Mouse (Mus musculus) forebrain, embryonic 12.5 days (tissue): ENCODE data around the gene Zfp142. TPM values are rescaled to one million over a fixed set of nuclear protein-coding genes. Genes with fewer than 3 reads are reported as not detected.

Experiments
- ATAC-seq: fragments of 200-750 bp; cut with Nextera tagmentation; 2 replicates; pipeline ENCODE4 v1.8.0; 2017; ENCODE audit warnings: moderate TSS enrichment; ENCODE audit not compliant: low FRiP score
- H3K27ac ChIP-seq: fragments of 300-500 bp; sonication (generic); 2 replicates; pipeline ENCODE4 v1.5.1; 2016; ENCODE audit warnings: mild to moderate bottlenecking
- H3K27me3 ChIP-seq: fragments of 300-500 bp; sonication (generic); 2 replicates; pipeline ENCODE4 v1.6.1; 2016; ENCODE audit warnings: mild to moderate bottlenecking
- H3K36me3 ChIP-seq: fragments of 300-500 bp; sonication (generic); replicated peaks from 2 replicates; pipeline ENCODE4 v1.6.1; 2016; ENCODE audit warnings: mild to moderate bottlenecking
- H3K4me1 ChIP-seq: fragments of 300-500 bp; sonication (generic); 2 replicates; pipeline ENCODE4 v1.6.1; 2016
- H3K4me2 ChIP-seq: fragments of 300-500 bp; sonication (generic); 2 replicates; pipeline ENCODE4 v1.6.1; 2016; ENCODE audit warnings: mild to moderate bottlenecking, moderate library complexity
- H3K4me3 ChIP-seq: fragments of 300-500 bp; sonication (generic); replicated peaks from 2 replicates; pipeline ENCODE4 v1.5.1; 2016; ENCODE audit warnings: mild to moderate bottlenecking
- H3K9ac ChIP-seq: fragments of 300-500 bp; sonication (generic); 2 replicates; pipeline ENCODE4 v1.6.1; 2016; ENCODE audit warnings: mild to moderate bottlenecking
- H3K9me3 ChIP-seq: fragments of 300-500 bp; sonication (generic); 2 replicates; pipeline ENCODE4 v1.6.1; 2016
- WGBS: fragments of 180-500 bp; shearing (Covaris S2); methylation state at CpG from one replicate; pipeline ENCODE4 v1.1.7; 2016; 5-methylcytosine and 5-hydroxymethylcytosine counted together
- microRNA-seq: library from miRNA; unstranded; fragments of <30 nt; microRNA quantifications from one replicate; pipeline ENCODE4, GENCODE M21; 2017
- polyA plus RNA-seq: library from polyadenylated mRNA; unstranded; fragments of >200 nt; fragmentation: Nextera tagmentation; extraction: Ambion mirVana; gene quantifications from 2 replicates; pipeline ENCODE4 v1.2.1, GENCODE M21; 2016

Gene Zfp142
- polyA plus RNA-seq, 1 experiment from 2014 or later, result 10.6 TPM

- WGBS, result 92% methylated on average over 29 of the region's 29 CpGs
- no peak for ATAC-seq
- Histone ChIP-seq H3K9me3 (no peaks in the 10 kb centered on the region), H3K4me1 (no peaks in the 10 kb centered on the region), H3K27ac (no peak overlapping the region), H3K36me3 (peaks cover 90% of the 10 kb centered on the region), H3K9ac (no peak overlapping the region), H3K4me3 (no peak overlapping the region), H3K4me2 (no peak overlapping the region), H3K27me3 (no peaks in the 10 kb centered on the region)
Measured at GRCm38 (mm10) chr1:74569739-74570719, 18.0 kb downstream of the Zfp142 start.

DNA sequence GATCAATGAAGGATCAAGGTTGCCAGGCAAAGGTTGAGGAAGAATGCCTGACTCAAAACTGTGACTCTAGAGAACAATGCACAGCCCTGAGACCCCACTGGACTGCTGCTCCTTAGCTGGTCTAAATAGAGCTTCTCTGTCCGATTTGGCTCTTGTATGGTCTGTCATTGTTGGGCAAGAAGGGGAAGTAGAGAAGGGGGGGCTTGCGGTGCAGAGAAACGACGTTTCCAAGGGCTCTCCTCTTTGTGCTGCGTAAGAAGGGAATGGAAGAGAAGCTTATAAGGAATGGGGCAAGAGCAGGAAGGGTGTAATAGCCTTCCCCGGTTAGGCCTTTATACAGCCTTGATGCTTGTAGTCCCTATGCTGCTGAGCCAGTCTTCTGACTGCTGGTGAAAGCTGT, 22.2 kb downstream of the Zfp142 start:
- Histone ChIP-seq H3K27me3 (no peaks in the 10 kb centered on the region), H3K36me3 (peaks cover 68% of the 10 kb centered on the region), H3K9ac (no peak overlapping the region), H3K4me2 (no peak overlapping the region), H3K27ac (no peak overlapping the region), H3K4me3 (no peak overlapping the region), H3K9me3 (no peaks in the 10 kb centered on the region), H3K4me1 (no peaks in the 10 kb centered on the region)
- no peak for ATAC-seq
- 83% methylated on average over 6 of the region's 6 CpGs for whole genome bisulfite sequencing

GRCm38 (mm10) chr1:74559061-74559460, 29.0 kb downstream of the Zfp142 start:
- WGBS, result 90% methylated on average over 5 of the region's 5 CpGs

DNA sequence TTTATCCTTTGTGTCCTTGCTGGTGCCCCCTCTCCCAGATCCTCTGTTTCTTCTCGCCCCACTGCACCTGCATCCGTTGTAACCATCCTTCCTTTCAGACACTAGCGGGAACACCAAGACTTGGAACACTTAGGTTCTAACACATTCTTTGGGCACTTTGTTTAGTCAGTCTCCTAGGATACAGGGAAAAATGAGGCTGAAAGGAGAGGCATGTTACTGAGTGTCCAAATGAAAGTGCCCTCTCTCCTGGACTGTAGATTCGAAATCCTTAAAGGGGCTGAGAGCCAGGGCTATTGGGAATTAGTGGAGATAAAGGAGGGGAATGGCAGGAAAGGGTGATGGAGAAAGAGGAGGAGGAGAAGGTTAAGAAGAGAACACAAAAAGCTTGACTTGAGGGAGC, 43.9 kb downstream of the Zfp142 start, which contains the start of gene Usp37:
TSS of gene Usp37 (minus strand) at position 101 of the 400 bp plus-strand sequence.
- H3K9ac ChIP-seq, result 0 out of 2 replicates have a peak within 1 kb of the TSS, but pooled peaks have one; percentile 40
- H3K27ac ChIP-seq, result no peak within 1 kb of the TSS
- no peaks in the 10 kb centered on the region for H3K27me3 ChIP-seq
- H3K9me3 ChIP-seq, result no peaks in the 10 kb centered on the region
- no peak within 1 kb of the TSS for H3K4me2 ChIP-seq
- H3K36me3 ChIP-seq, result no peaks in the 10 kb centered on the region
- no peak for ATAC-seq
- no peak within 1 kb of the TSS for H3K4me3 ChIP-seq
- H3K4me1 ChIP-seq, result peaks cover 17% of the 10 kb centered on the region
- WGBS, result 44% methylated on average over 4 of the region's 4 CpGs

More at GRCm38 (mm10) chr1:74559061-74559460, 29.0 kb downstream of the Zfp142 start:
- no peak for ATAC-seq
- Histone ChIP-seq H3K9ac (no peak overlapping the region), H3K4me1 (no peaks in the 10 kb centered on the region), H3K9me3 (no peaks in the 10 kb centered on the region), H3K4me3 (no peak overlapping the region), H3K4me2 (no peak overlapping the region), H3K27me3 (no peaks in the 10 kb centered on the region), H3K27ac (no peak overlapping the region), H3K36me3 (peaks cover 7% of the 10 kb centered on the region; the same call in 1 of the 2 replicates)

DNA sequence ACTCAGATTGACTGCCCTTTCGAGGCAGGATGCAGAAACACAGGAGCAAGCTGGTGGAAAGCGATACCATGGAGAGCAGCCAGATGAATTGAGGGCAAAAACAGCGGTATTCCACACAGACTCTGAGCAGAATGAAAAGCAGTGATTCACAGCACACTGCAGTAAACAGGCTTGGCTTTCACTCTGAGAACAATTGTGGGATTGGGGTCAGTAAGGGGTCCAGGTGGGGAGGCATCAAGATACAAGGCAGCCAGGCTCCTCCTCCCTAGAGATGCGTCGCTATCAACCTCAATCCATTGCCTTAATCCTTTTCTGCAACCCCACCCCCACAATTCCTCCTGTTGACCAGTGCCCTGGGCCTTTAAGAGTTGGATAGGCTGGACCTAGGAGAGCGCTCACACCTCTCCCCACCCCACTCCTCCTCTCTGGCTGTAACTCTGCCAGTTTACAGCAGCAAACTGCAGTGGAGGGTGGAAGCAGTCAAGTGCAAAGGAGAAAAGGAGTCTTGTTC, 45.5 kb downstream of the Zfp142 start, which contains the start of gene Plcd4:
TSS of gene Plcd4 (plus strand) at position 438 of the 511 bp plus-strand sequence.
- WGBS, result 3% methylated on average over 6 of the region's 6 CpGs
- no peak within 1 kb of the TSS; the same call in 1 of the 2 replicates for H3K4me3 ChIP-seq
- H3K4me1 ChIP-seq, result peaks cover 17% of the 10 kb centered on the region
- H3K9me3 ChIP-seq, result no peaks in the 10 kb centered on the region
- 0 out of 2 replicates have a peak within 1 kb of the TSS, but pooled peaks have one; percentile 40 for H3K9ac ChIP-seq
- H3K36me3 ChIP-seq, result no peaks in the 10 kb centered on the region
- no peaks in the 10 kb centered on the region for H3K27me3 ChIP-seq
- peak within 1 kb of the TSS; percentile 36 for H3K4me2 ChIP-seq
- 0 out of 2 replicates have a peak, but pooled peaks have one; percentile 20 for ATAC-seq
- no peak within 1 kb of the TSS for H3K27ac ChIP-seq

GRCm38 (mm10) chr1:74538650-74539049, 49.4 kb downstream of the Zfp142 start:
- Histone ChIP-seq H3K9ac (no peak overlapping the region), H3K36me3 (no peaks in the 10 kb centered on the region), H3K4me1 (peaks cover 12% of the 10 kb centered on the region), H3K9me3 (no peaks in the 10 kb centered on the region), H3K27me3 (no peaks in the 10 kb centered on the region), H3K4me2 (no peak overlapping the region), H3K4me3 (no peak overlapping the region), H3K27ac (no peak overlapping the region)
- ATAC-seq, result no peak

- Histone ChIP-seq H3K4me2 (no peak overlapping the region), H3K36me3 (peaks cover 90% of the 10 kb centered on the region)
- 94% methylated on average over 7 of the region's 7 CpGs for WGBS
Measured at GRCm38 (mm10) chr1:74528589-74528988, 59.5 kb downstream of the Zfp142 start.

GRCm38 (mm10) chr1:74524746-74525145, 63.3 kb downstream of the Zfp142 start:
- H3K4me1 ChIP-seq, result no peaks in the 10 kb centered on the region
- H3K9ac ChIP-seq, result no peak overlapping the region
- no peak overlapping the region for H3K4me2 ChIP-seq
- H3K27me3 ChIP-seq, result no peaks in the 10 kb centered on the region
- H3K36me3 ChIP-seq, result peaks cover 90% of the 10 kb centered on the region
- no peak for ATAC-seq
- H3K4me3 ChIP-seq, result no peak overlapping the region
- no peaks in the 10 kb centered on the region for H3K9me3 ChIP-seq
- H3K27ac ChIP-seq, result no peak overlapping the region
- 90% methylated on average over 4 of the region's 4 CpGs for WGBS

More at GRCm38 (mm10) chr1:74528589-74528988, 59.5 kb downstream of the Zfp142 start:
- no peak overlapping the region for H3K9ac ChIP-seq
- ATAC-seq, result no peak
- H3K9me3 ChIP-seq, result no peaks in the 10 kb centered on the region
- H3K4me1 ChIP-seq, result no peaks in the 10 kb centered on the region
- no peak overlapping the region for H3K4me3 ChIP-seq
- no peak overlapping the region for H3K27ac ChIP-seq
- no peaks in the 10 kb centered on the region for H3K27me3 ChIP-seq

DNA sequence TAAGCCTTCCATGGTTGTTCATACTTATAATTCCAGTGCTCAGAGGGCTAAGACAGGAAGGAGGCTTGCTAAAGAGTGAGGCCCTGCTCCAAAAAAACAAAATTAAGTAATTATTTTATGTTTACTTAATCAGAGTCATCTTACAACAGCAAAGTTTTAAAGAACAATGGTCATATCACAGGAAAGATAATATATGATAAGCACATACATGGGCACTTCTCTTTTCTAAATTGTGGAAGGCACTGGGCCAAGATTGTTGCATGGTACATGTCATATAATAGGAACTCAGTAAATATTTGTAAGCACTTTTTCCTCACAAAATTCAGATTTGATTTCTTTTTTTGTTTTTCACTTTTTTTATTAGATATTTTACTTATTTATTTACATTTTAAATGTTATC, 68.2 kb downstream of the Zfp142 start:
- H3K4me3 ChIP-seq, result no peak overlapping the region
- no peaks in the 10 kb centered on the region for H3K9me3 ChIP-seq
- no peak overlapping the region for H3K9ac ChIP-seq
- H3K27me3 ChIP-seq, result no peaks in the 10 kb centered on the region
- ATAC-seq, result no peak
- no peaks in the 10 kb centered on the region for H3K4me1 ChIP-seq
- H3K4me2 ChIP-seq, result no peak overlapping the region
- H3K27ac ChIP-seq, result no peak overlapping the region
- H3K36me3 ChIP-seq, result peaks cover 70% of the 10 kb centered on the region

Small RNA genes within 50 kb of the gene (microRNA-seq; reads per million reads assigned to microRNA genes)
- gene Gm25035, result not detected

Other genes starting within 250 kb of the Zfp142 start
- gene Catip, start 226.1 kb downstream of the Zfp142 start, polyA plus RNA-seq, result 0.60 and 1.1 TPM in 2 replicates
- gene Slc11a1, start 213.1 kb downstream of the Zfp142 start, polyA plus RNA-seq, result 1.3 and 1.7 TPM in 2 replicates
- gene Ctdsp1, start 196.7 kb downstream of the Zfp142 start, polyA plus RNA-seq, result 33.1 and 33.3 TPM in 2 replicates
- gene Vil1, start 178.9 kb downstream of the Zfp142 start, polyA plus RNA-seq, result 0.29 and 0.32 TPM in 2 replicates
- 77.5 and 84.2 TPM in 2 replicates for gene Cnot9, start 82.2 kb downstream of the Zfp142 start, polyA plus RNA-seq
- gene Plcd4, start 45.4 kb downstream of the Zfp142 start, polyA plus RNA-seq, result 0.98 and 1.1 TPM in 2 replicates
- 44.2 and 48.1 TPM in 2 replicates for gene Usp37, start 44.0 kb downstream of the Zfp142 start, polyA plus RNA-seq
- gene Bcs1l, start within 50 bp of the Zfp142 start, polyA plus RNA-seq, result 18.3 and 18.5 TPM in 2 replicates
- gene Rnf25, start 13.2 kb upstream of the Zfp142 start, polyA plus RNA-seq, result 30.7 and 33.0 TPM in 2 replicates
- gene Stk36, start 13.2 kb upstream of the Zfp142 start, polyA plus RNA-seq, result 26.7 and 27.7 TPM in 2 replicates
- 48.6 and 53.0 TPM in 2 replicates for gene Ttll4, start 73.5 kb upstream of the Zfp142 start, polyA plus RNA-seq
- gene Cyp27a1, start 125.3 kb upstream of the Zfp142 start, polyA plus RNA-seq, result 3.0 and 3.3 TPM in 2 replicates
- not detected in 2 replicates for gene Prkag3, start 161.0 kb upstream of the Zfp142 start, polyA plus RNA-seq
- 3.3 and 4.5 TPM in 2 replicates for gene Wnt6, start 183.6 kb upstream of the Zfp142 start, polyA plus RNA-seq
- 1.00 and 2.0 TPM in 2 replicates for gene Wnt10a, start 203.3 kb upstream of the Zfp142 start, polyA plus RNA-seq